Mouse (Mus musculus): ENCODE results near the gene Pm20d1. TPM values are rescaled to one million over a fixed set of nuclear protein-coding genes. Genes with fewer than 3 reads are reported as not detected.
"Not testable (repeated sequence)": the region's sequence is repeated elsewhere in the genome, so short reads cannot be mapped to it uniquely, and the experiment has no call there.

Pm20d1 gene
- polyA plus RNA-seq, 1 experiment = 2.6 TPM

DNA sequence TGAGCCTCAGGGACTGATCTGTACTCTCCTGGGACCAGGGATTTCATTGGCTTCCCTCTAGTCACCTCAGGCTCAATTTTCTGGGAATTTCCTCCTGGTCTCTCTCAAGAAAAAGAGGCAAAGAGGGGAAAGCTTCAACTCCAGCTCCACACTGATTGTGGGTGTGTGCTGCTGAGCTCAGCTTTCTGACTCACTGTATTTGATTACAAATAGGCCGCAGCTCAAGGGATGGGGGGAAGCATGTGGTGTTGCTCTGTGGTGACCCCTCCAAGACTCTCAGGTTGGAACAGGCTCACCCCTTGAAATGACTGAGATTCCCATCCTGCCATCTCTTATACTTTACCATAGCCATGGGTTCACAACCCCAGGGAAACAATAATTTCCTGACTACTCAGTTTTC is 14.2 kb downstream of the Pm20d1 start:
- TF ChIP-seq POLR2A (IDR thresholded peaks at IDR 0.05; ENCODE audit: borderline replicate concordance, extremely low read depth, low read depth, low read length) (no peak), CTCF (IDR thresholded peaks at IDR 0.05; ENCODE audit: insufficient read depth, low read length) (no peak)
- 90% methylated on average over 1 of the region's 1 CpGs for WGBS
- DNase-seq = no peak
- no peaks in the 10 kb centered on the region for H3K4me1 ChIP-seq (ENCODE audit: control insufficient read depth, insufficient read depth, low read length)
- no peak overlapping the region for H3K4me3 ChIP-seq (replicated peaks; ENCODE audit: extremely low read depth, low read depth, low read length)

GRCm38 (mm10) chr1:131812006-131812405 is 14.8 kb downstream of the Pm20d1 start:
- WGBS = 48% methylated on average over 9 of the region's 9 CpGs
- Histone ChIP-seq H3K4me1 (ENCODE audit: control insufficient read depth, insufficient read depth, low read length) (no peaks in the 10 kb centered on the region), H3K4me3 (replicated peaks; ENCODE audit: extremely low read depth, low read depth, low read length) (no peak overlapping the region)
- DNase-seq = no peak
- TF ChIP-seq POLR2A (IDR thresholded peaks at IDR 0.05; ENCODE audit: borderline replicate concordance, extremely low read depth, low read depth, low read length) (no peak), CTCF (IDR thresholded peaks at IDR 0.05; ENCODE audit: insufficient read depth, low read length) (no peak)

- TF ChIP-seq CTCF (IDR thresholded peaks at IDR 0.05; ENCODE audit: insufficient read depth, low read length) (no peak), POLR2A (IDR thresholded peaks at IDR 0.05; ENCODE audit: borderline replicate concordance, extremely low read depth, low read depth, low read length) (no peak)
- no peaks in the 10 kb centered on the region for H3K4me1 ChIP-seq (ENCODE audit: control insufficient read depth, insufficient read depth, low read length)
- WGBS = 88% methylated on average over 9 of the region's 9 CpGs
- DNase-seq = no peak
- no peak overlapping the region for H3K4me3 ChIP-seq (replicated peaks; ENCODE audit: extremely low read depth, low read depth, low read length)
Observed at GRCm38 (mm10) chr1:131812631-131813295, 15.6 kb downstream of the Pm20d1 start.

GRCm38 (mm10) chr1:131813731-131814130 is 16.6 kb downstream of the Pm20d1 start:
- 61% methylated on average over 4 of the region's 4 CpGs for whole genome bisulfite sequencing
- no peak for DNase-seq
- Histone ChIP-seq H3K4me3 (replicated peaks; ENCODE audit: extremely low read depth, low read depth, low read length) (no peak overlapping the region), H3K4me1 (ENCODE audit: control insufficient read depth, insufficient read depth, low read length) (no peaks in the 10 kb centered on the region)
- TF ChIP-seq CTCF (IDR thresholded peaks at IDR 0.05; ENCODE audit: insufficient read depth, low read length) (no peak), POLR2A (IDR thresholded peaks at IDR 0.05; ENCODE audit: borderline replicate concordance, extremely low read depth, low read depth, low read length) (no peak)

GRCm38 (mm10) chr1:131814191-131814590 is 17.0 kb downstream of the Pm20d1 start:
- 85% methylated on average over 3 of the region's 3 CpGs for WGBS
- DNase-seq = no peak
- TF ChIP-seq CTCF (IDR thresholded peaks at IDR 0.05; ENCODE audit: insufficient read depth, low read length) (no peak), POLR2A (IDR thresholded peaks at IDR 0.05; ENCODE audit: borderline replicate concordance, extremely low read depth, low read depth, low read length) (no peak)
- Histone ChIP-seq H3K4me1 (ENCODE audit: control insufficient read depth, insufficient read depth, low read length) (no peaks in the 10 kb centered on the region), H3K4me3 (replicated peaks; ENCODE audit: extremely low read depth, low read depth, low read length) (no peak overlapping the region)

DNA sequence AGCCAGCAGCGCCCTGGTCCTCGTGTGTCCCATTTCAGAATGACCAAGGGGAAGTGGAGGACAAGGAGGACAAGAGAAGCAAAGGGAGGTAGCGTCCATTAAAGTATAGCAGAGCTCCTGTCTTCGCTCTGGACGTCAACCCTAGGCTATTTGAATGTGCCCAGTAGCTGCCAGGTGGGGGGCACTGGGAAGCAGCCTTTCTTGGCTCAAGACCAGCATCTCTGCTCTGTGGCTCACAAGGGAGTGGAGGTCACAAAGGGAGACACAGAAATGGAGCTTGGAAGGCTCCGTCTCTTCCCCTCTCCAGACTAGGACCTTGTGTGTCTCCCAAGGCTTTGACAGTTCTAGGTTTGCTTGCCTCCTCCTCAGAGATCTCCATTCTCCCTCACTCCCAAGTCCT is 19.7 kb downstream of the Pm20d1 start:
- H3K4me1 ChIP-seq (ENCODE audit: control insufficient read depth, insufficient read depth, low read length) = no peaks in the 10 kb centered on the region
- no peak overlapping the region for H3K4me3 ChIP-seq (replicated peaks; ENCODE audit: extremely low read depth, low read depth, low read length)

GRCm38 (mm10) chr1:131820353-131820752 is 23.2 kb downstream of the Pm20d1 start:
- WGBS = 74% methylated on average over 9 of the region's 9 CpGs
- H3K4me3 ChIP-seq (replicated peaks; ENCODE audit: extremely low read depth, low read depth, low read length); H3K4me1 ChIP-seq (ENCODE audit: control insufficient read depth, insufficient read depth, low read length); DNase-seq: not testable (repeated sequence)

More for the DNA sequence above, 19.7 kb downstream of the Pm20d1 start:
- TF ChIP-seq POLR2A (IDR thresholded peaks at IDR 0.05; ENCODE audit: borderline replicate concordance, extremely low read depth, low read depth, low read length) = no peak
- no peak for TF ChIP-seq CTCF (IDR thresholded peaks at IDR 0.05; ENCODE audit: insufficient read depth, low read length)
- no peak for DNase-seq
- WGBS = 68% methylated on average over 6 of the region's 6 CpGs

- WGBS = 58% methylated on average over 10 of the region's 10 CpGs
Observed at GRCm38 (mm10) chr1:131820887-131821328, 23.7 kb downstream of the Pm20d1 start.

DNA sequence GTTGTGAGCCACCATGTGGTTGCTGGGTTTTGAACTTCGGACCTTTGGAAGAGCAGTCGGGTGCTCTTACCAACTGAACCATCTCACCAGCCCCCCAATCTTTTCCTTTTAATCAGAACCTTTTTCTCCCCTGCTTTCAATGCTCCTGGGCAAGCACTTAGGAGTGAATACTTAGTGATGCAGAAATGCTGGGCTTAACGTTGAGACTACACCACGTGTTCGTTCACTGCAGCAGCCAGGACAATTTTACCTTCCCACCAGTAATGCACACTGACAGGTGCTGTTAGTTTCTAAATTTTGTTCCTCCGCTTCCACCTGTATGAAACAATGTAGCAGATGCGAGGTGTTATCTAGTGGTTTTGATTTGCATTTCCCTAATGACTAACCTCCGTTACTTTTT is 25.1 kb downstream of the Pm20d1 start:
- TF ChIP-seq CTCF (IDR thresholded peaks at IDR 0.05; ENCODE audit: insufficient read depth, low read length) = no peak
- TF ChIP-seq POLR2A (IDR thresholded peaks at IDR 0.05; ENCODE audit: borderline replicate concordance, extremely low read depth, low read depth, low read length) = no peak
- Histone ChIP-seq H3K4me3 (replicated peaks; ENCODE audit: extremely low read depth, low read depth, low read length) (no peak overlapping the region), H3K4me1 (ENCODE audit: control insufficient read depth, insufficient read depth, low read length) (no peaks in the 10 kb centered on the region; the same call in 1 of the 2 replicates)
- WGBS = 81% methylated on average over 8 of the region's 8 CpGs
- no peak for DNase-seq

More at GRCm38 (mm10) chr1:131820887-131821328, 23.7 kb downstream of the Pm20d1 start:
- Histone ChIP-seq H3K4me3 (replicated peaks; ENCODE audit: extremely low read depth, low read depth, low read length) (no peak overlapping the region), H3K4me1 (ENCODE audit: control insufficient read depth, insufficient read depth, low read length) (no peaks in the 10 kb centered on the region)
- TF ChIP-seq POLR2A (IDR thresholded peaks at IDR 0.05; ENCODE audit: borderline replicate concordance, extremely low read depth, low read depth, low read length) = no peak
- no peak for TF ChIP-seq CTCF (IDR thresholded peaks at IDR 0.05; ENCODE audit: insufficient read depth, low read length)
- DNase-seq = no peak

- no peaks in the 10 kb centered on the region; the same call in 1 of the 2 replicates for H3K4me1 ChIP-seq (ENCODE audit: control insufficient read depth, insufficient read depth, low read length)
- no peak overlapping the region for H3K4me3 ChIP-seq (replicated peaks; ENCODE audit: extremely low read depth, low read depth, low read length)
- WGBS = 97% methylated on average over 1 of the region's 1 CpGs
- DNase-seq = no peak
- TF ChIP-seq POLR2A (IDR thresholded peaks at IDR 0.05; ENCODE audit: borderline replicate concordance, extremely low read depth, low read depth, low read length) (no peak), CTCF (IDR thresholded peaks at IDR 0.05; ENCODE audit: insufficient read depth, low read length) (no peak)
Observed at GRCm38 (mm10) chr1:131822856-131823492, 25.8 kb downstream of the Pm20d1 start.
